Mouse (Mus musculus) kidney, adult 2 months (tissue): ENCODE results near the gene Ldb1. TPM values are rescaled to one million over a fixed set of nuclear protein-coding genes. Genes with fewer than 3 reads are reported as not detected.

Source experiments
- DNase-seq: peaks from one replicate; pipeline ENCODE4 v3.0.0; 2021
- H3K27ac ChIP-seq: fragments of 200-500 bp; 2 replicates; pipeline ENCODE4 v1.5.1; 2012; ENCODE audit warnings: low read depth, low read length, control low read depth, inconsistent platforms; ENCODE audit not compliant: insufficient read depth
- H3K27me3 ChIP-seq: fragments of 200-500 bp; replicated peaks from 2 replicates; pipeline ENCODE4 v1.6.1; 2012; ENCODE audit warnings: mild to moderate bottlenecking, moderate library complexity, low read length, inconsistent platforms; ENCODE audit not compliant: control insufficient read depth, insufficient read depth
- H3K36me3 ChIP-seq: fragments of 200-500 bp; 2 replicates; pipeline ENCODE4 v1.6.1; 2012; ENCODE audit warnings: mild to moderate bottlenecking, moderate library complexity, low read length, inconsistent platforms; ENCODE audit not compliant: control insufficient read depth, insufficient read depth
- H3K4me1 ChIP-seq: fragments of 200-500 bp; 2 replicates; pipeline ENCODE4 v1.6.1; 2011; ENCODE audit warnings: low read length; ENCODE audit not compliant: control insufficient read depth, insufficient read depth
- H3K4me3 ChIP-seq: fragments of 200-500 bp; 2 replicates; pipeline ENCODE4 v1.5.1; 2011; ENCODE audit warnings: mild to moderate bottlenecking, low read depth, low read length, control low read depth; ENCODE audit not compliant: insufficient read depth
- CTCF ChIP-seq: fragments of 200-500 bp; conservative IDR thresholded peaks from 2 replicates; pipeline ENCODE4 v1.5.1; 2011; ENCODE audit warnings: low read depth, mild to moderate bottlenecking, control low read depth, low read length, moderate library complexity, mixed read lengths; ENCODE audit not compliant: insufficient read depth, insufficient read length
- POLR2A ChIP-seq: fragments of 200-500 bp; IDR thresholded peaks from one replicate; pipeline ENCODE4 v1.6.1; 2011; ENCODE audit warnings: low read depth, low read length, control low read depth
- WGBS: fragments of 180-500 bp; shearing (Covaris S2); methylation state at CpG from one replicate; pipeline ENCODE4 v1.1.7; 2018; 5-methylcytosine and 5-hydroxymethylcytosine counted together
- polyA plus RNA-seq: library from polyadenylated mRNA; depleted of rRNA; stranded (reverse); fragments of >200 nt; gene quantifications from 2 replicates; pipeline ENCODE4 v1.2.3, GENCODE M21; 2012

Ldb1 gene
- polyA plus RNA-seq, 1 experiment = 107 TPM

DNA sequence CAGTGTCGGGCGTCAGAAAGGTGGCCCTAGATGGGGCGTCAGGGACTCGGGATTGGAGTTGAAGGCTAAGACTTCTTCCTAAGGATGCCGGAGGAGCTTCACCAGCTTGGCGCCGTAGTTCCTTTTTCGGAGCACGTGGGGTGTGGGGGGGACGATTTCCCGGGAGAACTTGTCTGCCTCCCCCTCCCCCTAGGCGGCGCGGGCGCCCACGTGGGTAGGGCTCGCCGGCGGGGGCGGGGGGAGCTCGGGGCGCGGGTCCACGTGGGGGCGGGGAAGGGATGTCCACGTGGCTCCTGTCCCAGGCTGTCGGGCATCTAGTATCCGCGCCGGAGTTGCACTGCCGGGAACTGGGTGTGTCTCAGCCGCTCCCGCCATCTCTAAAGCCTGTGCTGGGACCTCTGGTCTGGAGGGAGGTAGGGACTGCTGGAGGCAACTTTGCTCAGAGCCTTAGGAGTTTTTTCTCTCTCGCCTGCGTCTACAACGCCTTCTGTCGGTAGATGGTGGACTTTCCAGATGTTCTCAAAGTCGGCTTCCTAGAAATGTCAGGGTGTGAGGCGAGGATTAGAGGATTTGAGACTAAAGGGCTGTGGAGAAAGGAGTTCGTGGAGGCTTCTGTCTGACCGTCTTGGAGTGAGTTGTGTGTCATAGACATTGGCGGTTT is 12.1 kb upstream of the Ldb1 start:
- Histone ChIP-seq H3K4me1 (peaks cover 9% of the 10 kb centered on the region; the same call in 1 of the 2 replicates), H3K27me3 (no peaks in the 10 kb centered on the region), H3K36me3 (no peaks in the 10 kb centered on the region), H3K27ac (peak overlapping the region; percentile 69), H3K4me3 (peak overlapping the region; percentile 95)
- DNase-seq = peak; percentile 89
- 0 out of 2 replicates have a peak, but pooled peaks have one; percentile 21 for TF ChIP-seq CTCF
- TF ChIP-seq POLR2A = no peak
- WGBS = under 1% methylated on average over 42 of the region's 42 CpGs

GRCm38 (mm10) chr19:46056388-46056946 is 11.5 kb upstream of the Ldb1 start:
- WGBS = under 1% methylated on average over 52 of the region's 52 CpGs
- H3K4me1 ChIP-seq = peaks cover 9% of the 10 kb centered on the region; the same call in 1 of the 2 replicates
- peak; percentile 98 for DNase-seq
- H3K27me3 ChIP-seq = no peaks in the 10 kb centered on the region
- TF ChIP-seq CTCF (no peak), POLR2A (no peak)
- peak overlapping the region; percentile 95 for H3K4me3 ChIP-seq
- H3K27ac ChIP-seq = peak overlapping the region; percentile 69
- no peaks in the 10 kb centered on the region for H3K36me3 ChIP-seq

- Histone ChIP-seq H3K27ac (peak overlapping the region; percentile 40; the same call in 1 of the 2 replicates), H3K4me3 (peak overlapping the region; percentile 45), H3K27me3 (no peaks in the 10 kb centered on the region), H3K4me1 (peaks cover 9% of the 10 kb centered on the region; the same call in 1 of the 2 replicates), H3K36me3 (no peaks in the 10 kb centered on the region)
- TF ChIP-seq CTCF = peak; percentile 29; the same call in 1 of the 2 replicates
- no peak for TF ChIP-seq POLR2A
- WGBS = 2% methylated on average over 11 of the region's 11 CpGs
- no peak for DNase-seq
Measured at GRCm38 (mm10) chr19:46055752-46056387, 10.9 kb upstream of the Ldb1 start.

DNA sequence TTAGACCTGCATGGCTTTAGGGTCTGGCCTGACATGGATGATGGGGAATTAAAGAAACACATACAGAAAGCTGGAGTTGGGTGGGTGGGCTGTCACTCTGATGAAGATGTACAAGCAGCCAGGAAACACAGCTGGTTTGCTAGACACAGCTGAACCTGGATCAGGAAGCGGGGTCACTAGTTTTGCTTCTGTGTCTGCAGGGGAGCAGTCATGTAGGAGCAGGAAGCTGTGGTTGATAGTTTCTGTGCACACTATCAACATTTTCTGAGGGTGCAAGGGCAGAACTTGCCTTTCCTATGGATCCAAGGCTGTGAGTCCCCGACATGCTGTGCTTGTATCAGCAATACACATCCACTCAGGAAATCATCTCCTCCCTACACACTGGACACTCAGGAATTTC is 5.4 kb upstream of the Ldb1 start:
- H3K27me3 ChIP-seq = no peaks in the 10 kb centered on the region
- H3K36me3 ChIP-seq = no peaks in the 10 kb centered on the region
- H3K27ac ChIP-seq = no peak overlapping the region
- DNase-seq = no peak
- no peak for TF ChIP-seq CTCF
- TF ChIP-seq POLR2A = no peak
- H3K4me3 ChIP-seq = no peak overlapping the region
- no peaks in the 10 kb centered on the region for H3K4me1 ChIP-seq
- 70% methylated on average over 2 of the region's 2 CpGs for WGBS

- TF ChIP-seq POLR2A (no peak), CTCF (no peak)
- no peaks in the 10 kb centered on the region for H3K36me3 ChIP-seq
- H3K27me3 ChIP-seq = no peaks in the 10 kb centered on the region
- peaks cover 1% of the 10 kb centered on the region; the same call in 1 of the 2 replicates for H3K4me1 ChIP-seq
- 63% methylated on average over 4 of the region's 4 CpGs for WGBS
- no peak overlapping the region for H3K27ac ChIP-seq
- no peak for DNase-seq
- no peak overlapping the region for H3K4me3 ChIP-seq
Measured at GRCm38 (mm10) chr19:46049129-46049528, 4.1 kb upstream of the Ldb1 start.

DNA sequence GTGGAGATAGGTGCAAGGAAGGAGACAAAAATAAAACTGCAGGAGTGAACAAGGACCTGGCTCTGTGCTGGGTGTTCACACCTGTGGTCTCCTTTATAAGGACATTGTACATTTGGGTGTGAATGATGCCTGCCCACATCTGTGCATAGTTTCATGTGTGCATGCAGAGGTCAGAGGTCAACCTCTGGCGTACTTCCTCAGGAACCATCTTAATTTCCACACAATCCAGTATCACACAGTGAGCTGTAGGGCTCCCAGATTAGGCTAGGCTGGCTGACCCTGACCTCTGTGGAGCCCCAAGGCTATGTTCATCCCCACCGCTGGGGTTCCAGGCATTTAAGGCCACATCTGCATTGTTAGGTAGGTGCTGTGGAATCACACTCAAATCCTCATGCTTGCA is 2.4 kb upstream of the Ldb1 start:
- no peaks in the 10 kb centered on the region for H3K36me3 ChIP-seq
- WGBS = 76% methylated on average over 2 of the region's 2 CpGs
- DNase-seq = no peak
- H3K4me1 ChIP-seq = peaks cover 18% of the 10 kb centered on the region
- no peak for TF ChIP-seq POLR2A
- no peak overlapping the region; the same call in 1 of the 2 replicates for H3K27ac ChIP-seq
- H3K4me3 ChIP-seq = no peak overlapping the region
- no peaks in the 10 kb centered on the region for H3K27me3 ChIP-seq

- H3K4me1 ChIP-seq = peaks cover 23% of the 10 kb centered on the region
- no peaks in the 10 kb centered on the region for H3K27me3 ChIP-seq
- H3K36me3 ChIP-seq = no peaks in the 10 kb centered on the region
- peak; percentile 29 for DNase-seq
- H3K4me3 ChIP-seq = no peak overlapping the region
- no peak for TF ChIP-seq CTCF
- no peak for TF ChIP-seq POLR2A
- 4% methylated on average over 10 of the region's 10 CpGs for WGBS
- peak overlapping the region; percentile 89 for H3K27ac ChIP-seq
Measured at GRCm38 (mm10) chr19:46046621-46047025, 1.6 kb upstream of the Ldb1 start.
